Mouse (Mus musculus) granulocyte monocyte progenitor cell, adult 5-6 weeks (primary cell): ENCODE results near the gene Cst6. TPM values are rescaled to one million over a fixed set of nuclear protein-coding genes. Genes with fewer than 3 reads are reported as not detected.
A peak's percentile ranks its signal among the peaks of the same experiment; 100 is the strongest.
"Not testable (repeated sequence)": the region's sequence is repeated elsewhere in the genome, so short reads cannot be mapped to it uniquely, and the experiment has no call there.

Experiments used
- ATAC-seq: replicated peaks from 2 replicates; pipeline ENCODE4 v1.8.0; 2016; ENCODE audit warnings: mild to moderate bottlenecking, moderate TSS enrichment, inconsistent platforms; ENCODE audit not compliant: poor library complexity, severe bottlenecking
- total RNA-seq, 2 experiments: library from RNA; stranded (forward) in 1 of 2; stranded (reverse) in 1 of 2; fragments of 200-712, 200-1000 nt in 1 of 2; fragments of >200 nt in 1 of 2; fragmentation: Nextera tagmentation in 1 of 2; gene quantifications; 2 replicates each; pipeline ENCODE4 v1.2.3; 2014 to 2017

Gene Cst6
- not detected in 2 replicates for total RNA-seq (2014; fragmentation: Nextera tagmentation)
- total RNA-seq (2017) = not detected in 2 replicates

- ATAC-seq = not testable (repeated sequence)
These were observed at the start of gene Cst6 for GRCm38 (mm10) chr19:5349502-5349873. Cst6 (minus strand) TSS chr19:5349574.

- peak; percentile 27; the same call in 1 of the 2 replicates for ATAC-seq
These were observed 46.0 kb upstream of the Cst6 start for GRCm38 (mm10) chr19:5395371-5395770.

GRCm38 (mm10) chr19:5394168-5394567 is 44.8 kb upstream of the Cst6 start:
- no peak for ATAC-seq

- no peak for ATAC-seq
These were observed 43.5 kb upstream of the Cst6 start for GRCm38 (mm10) chr19:5392892-5393291.

GRCm38 (mm10) chr19:5390416-5390815 is 41.0 kb upstream of the Cst6 start:
- ATAC-seq = no peak

- ATAC-seq = peak; percentile 42
These were observed 40.3 kb upstream of the Cst6 start for GRCm38 (mm10) chr19:5389647-5390046.

- ATAC-seq = peak; percentile 93
These were observed 39.3 kb upstream of the Cst6 start, which contains the start of gene Sart1 for GRCm38 (mm10) chr19:5388588-5389242. Sart1 (minus strand) TSS chr19:5388703.

GRCm38 (mm10) chr19:5388011-5388441 is 38.7 kb upstream of the Cst6 start:
- ATAC-seq = peak; percentile 5; the same call in 1 of the 2 replicates

GRCm38 (mm10) chr19:5384715-5385114 is 35.3 kb upstream of the Cst6 start:
- ATAC-seq = no peak

GRCm38 (mm10) chr19:5383326-5383725 is 34.0 kb upstream of the Cst6 start:
- ATAC-seq = no peak

- no peak for ATAC-seq
These were observed 28.1 kb upstream of the Cst6 start for GRCm38 (mm10) chr19:5377446-5377845.

GRCm38 (mm10) chr19:5374748-5375147 is 25.4 kb upstream of the Cst6 start:
- ATAC-seq = no peak

- no peak for ATAC-seq
These were observed 24.8 kb upstream of the Cst6 start for GRCm38 (mm10) chr19:5374177-5374576.

GRCm38 (mm10) chr19:5372724-5373123 is 23.4 kb upstream of the Cst6 start:
- no peak for ATAC-seq

- no peak for ATAC-seq
These were observed 21.6 kb upstream of the Cst6 start for GRCm38 (mm10) chr19:5370932-5371331.

GRCm38 (mm10) chr19:5367455-5367854 is 18.1 kb upstream of the Cst6 start:
- no peak for ATAC-seq

- no peak for ATAC-seq
These were observed 17.6 kb upstream of the Cst6 start, which contains the start of gene Banf1 for GRCm38 (mm10) chr19:5367053-5367359. Banf1 (minus strand) TSS chr19:5367168.

- peak; percentile 70 for ATAC-seq
These were observed 17.0 kb upstream of the Cst6 start, which contains the start of gene Eif1ad for GRCm38 (mm10) chr19:5366175-5367052. Eif1ad (plus strand) TSS chr19:5366741.

- no peak for ATAC-seq
These were observed 16.4 kb upstream of the Cst6 start for GRCm38 (mm10) chr19:5365751-5366150.

GRCm38 (mm10) chr19:5364124-5364523 is 14.8 kb upstream of the Cst6 start:
- no peak for ATAC-seq

- no peak for ATAC-seq
These were observed 12.8 kb upstream of the Cst6 start for GRCm38 (mm10) chr19:5362186-5362585.
